Mouse (Mus musculus): ENCODE measurements at regions not wholly inside any gene's neighbourhood (a gene's known extent, or its start where the extent isn't known, plus 50 kb on each side); places are given as distances from the start of the nearest gene placed in this dataset.
"Not testable (repeated sequence)": the region's sequence is repeated elsewhere in the genome, so short reads cannot be mapped to it uniquely, and the experiment has no call there.

DNA sequence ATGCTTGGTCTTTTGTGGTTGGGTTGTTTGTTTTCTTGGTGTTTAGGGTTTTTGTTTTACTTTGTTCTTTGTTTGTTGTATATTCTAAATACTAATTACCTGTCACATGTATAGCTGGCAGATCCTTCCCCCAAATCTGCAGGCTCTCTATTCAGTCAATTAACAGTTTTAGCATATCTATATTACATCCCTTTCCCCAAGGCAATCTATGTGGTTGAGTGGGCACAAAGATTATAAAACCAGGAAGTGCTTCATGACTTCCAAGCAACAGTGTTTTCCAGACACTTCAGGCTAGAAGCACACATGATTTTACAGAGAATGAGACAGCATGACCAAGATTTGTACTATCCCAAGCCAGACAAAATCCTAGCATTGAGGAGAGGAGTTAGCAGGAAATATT is 544.4 kb upstream of the Pou3f4 start:
- ATAC-seq, result no peak
- Histone ChIP-seq H3K4me2 (ENCODE audit: low read length) (no peak overlapping the region), H3K9me3 (replicated peaks; ENCODE audit: control insufficient read depth, low read length, poor library complexity, severe bottlenecking) (no peaks in the 10 kb centered on the region), H3K9ac (ENCODE audit: low read depth, low read length) (no peak overlapping the region), H3K27ac (ENCODE audit: low read length) (no peak overlapping the region), H3K4me3 (ENCODE audit: low read depth, low read length) (no peak overlapping the region), H3K4me1 (ENCODE audit: control insufficient read depth, insufficient read depth, low read length) (no peaks in the 10 kb centered on the region), H3K27me3 (ENCODE audit: control insufficient read depth, insufficient read depth, low read depth, low read length) (no peaks in the 10 kb centered on the region), H3K36me3 (ENCODE audit: control insufficient read depth, insufficient read depth, low read length) (no peaks in the 10 kb centered on the region)

GRCm38 (mm10) chrX:110274277-110274676 is 539.8 kb upstream of the Pou3f4 start:
- H3K36me3 ChIP-seq (ENCODE audit: control insufficient read depth, insufficient read depth, low read length); H3K27ac ChIP-seq (ENCODE audit: low read length); ATAC-seq; H3K9me3 ChIP-seq (replicated peaks; ENCODE audit: control insufficient read depth, low read length, poor library complexity, severe bottlenecking); H3K9ac ChIP-seq (ENCODE audit: low read depth, low read length); H3K27me3 ChIP-seq (ENCODE audit: control insufficient read depth, insufficient read depth, low read depth, low read length); H3K4me1 ChIP-seq (ENCODE audit: control insufficient read depth, insufficient read depth, low read length); H3K4me3 ChIP-seq (ENCODE audit: low read depth, low read length); H3K4me2 ChIP-seq (ENCODE audit: low read length): not testable (repeated sequence)
- WGBS, result 93% methylated on average over 3 of the region's 3 CpGs

DNA sequence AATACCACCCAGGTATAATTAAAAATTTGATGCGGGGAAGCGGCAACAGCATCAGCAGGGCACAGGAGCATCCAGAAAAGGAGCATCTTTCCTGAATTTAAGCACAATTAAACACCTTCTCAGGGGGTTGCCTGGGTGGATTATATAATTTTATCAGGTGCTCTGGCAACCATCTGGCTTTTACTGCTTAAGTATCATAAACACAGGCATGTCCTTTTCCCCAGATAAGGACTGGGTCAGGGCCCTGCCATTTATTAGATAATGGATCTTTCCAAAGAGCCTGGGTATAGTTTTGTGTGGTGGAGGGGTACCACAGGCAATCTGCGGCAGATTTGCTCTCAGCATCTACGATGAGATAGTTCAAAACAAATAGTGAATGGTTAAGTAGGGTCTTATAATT is 538.7 kb upstream of the Pou3f4 start:
- Histone ChIP-seq H3K4me2 (ENCODE audit: low read length) (no peak overlapping the region), H3K9ac (ENCODE audit: low read depth, low read length) (no peak overlapping the region), H3K36me3 (ENCODE audit: control insufficient read depth, insufficient read depth, low read length) (no peaks in the 10 kb centered on the region), H3K4me1 (ENCODE audit: control insufficient read depth, insufficient read depth, low read length) (no peaks in the 10 kb centered on the region), H3K9me3 (replicated peaks; ENCODE audit: control insufficient read depth, low read length, poor library complexity, severe bottlenecking) (no peaks in the 10 kb centered on the region), H3K4me3 (ENCODE audit: low read depth, low read length) (no peak overlapping the region), H3K27ac (ENCODE audit: low read length) (no peak overlapping the region), H3K27me3 (ENCODE audit: control insufficient read depth, insufficient read depth, low read depth, low read length) (no peaks in the 10 kb centered on the region)
- WGBS, result 92% methylated on average over 4 of the region's 4 CpGs
- ATAC-seq, result no peak

DNA sequence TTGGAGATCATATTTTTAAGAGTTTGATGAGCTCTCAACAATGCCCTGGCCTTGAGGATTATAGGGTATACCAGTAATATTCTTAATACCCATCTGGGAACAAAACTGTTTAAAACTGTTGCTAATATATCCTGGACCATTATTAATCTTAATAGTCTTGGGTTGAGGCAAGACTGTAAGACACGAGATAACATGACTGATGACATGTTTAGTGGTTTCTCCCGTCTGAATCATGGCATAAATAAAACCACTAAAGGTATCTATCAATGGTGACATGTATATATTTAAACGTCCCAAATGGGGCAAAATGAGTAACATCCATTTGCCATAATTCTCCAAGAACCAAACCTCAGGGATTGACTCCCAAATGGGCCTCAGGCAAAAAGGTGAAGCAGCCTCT is 538.2 kb upstream of the Pou3f4 start:
- H3K27ac ChIP-seq (ENCODE audit: low read length), result no peak overlapping the region
- no peak overlapping the region for H3K9ac ChIP-seq (ENCODE audit: low read depth, low read length)
- H3K4me2 ChIP-seq (ENCODE audit: low read length), result no peak overlapping the region
- no peak for ATAC-seq
- no peaks in the 10 kb centered on the region for H3K27me3 ChIP-seq (ENCODE audit: control insufficient read depth, insufficient read depth, low read depth, low read length)
- H3K4me3 ChIP-seq (ENCODE audit: low read depth, low read length), result no peak overlapping the region
- WGBS, result 85% methylated on average over 3 of the region's 3 CpGs
- H3K4me1 ChIP-seq (ENCODE audit: control insufficient read depth, insufficient read depth, low read length), result no peaks in the 10 kb centered on the region
- H3K9me3 ChIP-seq (replicated peaks; ENCODE audit: control insufficient read depth, low read length, poor library complexity, severe bottlenecking), result no peaks in the 10 kb centered on the region
- no peaks in the 10 kb centered on the region for H3K36me3 ChIP-seq (ENCODE audit: control insufficient read depth, insufficient read depth, low read length)

DNA sequence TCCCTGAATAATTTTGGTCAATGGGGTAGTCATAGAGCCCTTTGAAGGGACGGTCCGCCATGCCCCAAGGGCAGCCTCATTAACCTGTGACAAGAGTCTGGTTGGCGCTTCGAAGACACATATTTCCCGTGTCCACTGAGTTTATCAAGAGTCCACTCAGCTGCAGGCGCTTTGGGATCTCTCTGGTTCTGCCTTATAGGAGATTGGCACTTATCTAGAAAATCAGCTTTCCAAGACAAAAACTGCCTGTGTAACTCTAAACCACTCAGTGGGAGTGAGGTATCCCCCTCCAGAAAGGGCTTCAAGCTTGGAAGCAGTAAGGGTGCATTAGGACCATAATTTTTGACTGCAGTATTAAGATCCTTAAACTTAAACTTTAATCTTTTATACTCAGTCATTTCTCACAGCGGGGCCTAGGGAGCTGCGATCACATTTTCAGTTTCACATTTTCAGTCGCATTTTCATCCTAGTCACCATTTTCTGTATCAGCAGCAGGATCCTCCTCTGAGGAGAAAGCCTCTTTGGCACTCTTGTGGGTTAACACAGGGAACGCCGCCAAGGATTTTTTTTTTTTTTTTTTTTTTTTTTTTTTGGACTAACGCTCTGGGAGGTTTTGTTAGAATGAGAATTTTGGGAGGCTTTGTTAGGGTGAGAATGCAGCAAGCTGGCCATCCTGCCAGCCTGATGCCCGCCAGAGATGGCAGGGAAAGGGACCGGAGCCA is 534.4 kb upstream of the Pou3f4 start:
- H3K4me1 ChIP-seq (ENCODE audit: control insufficient read depth, insufficient read depth, low read length), result no peaks in the 10 kb centered on the region
- H3K4me3 ChIP-seq (ENCODE audit: low read depth, low read length), result no peak overlapping the region
- H3K4me2 ChIP-seq (ENCODE audit: low read length), result no peak overlapping the region
- no peak for ATAC-seq
- H3K9ac ChIP-seq (ENCODE audit: low read depth, low read length), result no peak overlapping the region
- no peaks in the 10 kb centered on the region for H3K9me3 ChIP-seq (replicated peaks; ENCODE audit: control insufficient read depth, low read length, poor library complexity, severe bottlenecking)
- no peak overlapping the region for H3K27ac ChIP-seq (ENCODE audit: low read length)
- H3K36me3 ChIP-seq (ENCODE audit: control insufficient read depth, insufficient read depth, low read length), result no peaks in the 10 kb centered on the region
- WGBS, result 91% methylated on average over 14 of the region's 14 CpGs
- H3K27me3 ChIP-seq (ENCODE audit: control insufficient read depth, insufficient read depth, low read depth, low read length), result no peaks in the 10 kb centered on the region

GRCm38 (mm10) chrX:110281389-110281872 is 532.6 kb upstream of the Pou3f4 start:
- H3K27me3 ChIP-seq (ENCODE audit: control insufficient read depth, insufficient read depth, low read depth, low read length); H3K4me3 ChIP-seq (ENCODE audit: low read depth, low read length); H3K4me1 ChIP-seq (ENCODE audit: control insufficient read depth, insufficient read depth, low read length); ATAC-seq; H3K4me2 ChIP-seq (ENCODE audit: low read length); H3K36me3 ChIP-seq (ENCODE audit: control insufficient read depth, insufficient read depth, low read length); H3K27ac ChIP-seq (ENCODE audit: low read length); H3K9ac ChIP-seq (ENCODE audit: low read depth, low read length); H3K9me3 ChIP-seq (replicated peaks; ENCODE audit: control insufficient read depth, low read length, poor library complexity, severe bottlenecking): not testable (repeated sequence)
- 91% methylated on average over 13 of the region's 13 CpGs for WGBS

GRCm38 (mm10) chrX:110281929-110282328 is 532.2 kb upstream of the Pou3f4 start:
- 67% methylated on average over 1 of the region's 1 CpGs for WGBS

DNA sequence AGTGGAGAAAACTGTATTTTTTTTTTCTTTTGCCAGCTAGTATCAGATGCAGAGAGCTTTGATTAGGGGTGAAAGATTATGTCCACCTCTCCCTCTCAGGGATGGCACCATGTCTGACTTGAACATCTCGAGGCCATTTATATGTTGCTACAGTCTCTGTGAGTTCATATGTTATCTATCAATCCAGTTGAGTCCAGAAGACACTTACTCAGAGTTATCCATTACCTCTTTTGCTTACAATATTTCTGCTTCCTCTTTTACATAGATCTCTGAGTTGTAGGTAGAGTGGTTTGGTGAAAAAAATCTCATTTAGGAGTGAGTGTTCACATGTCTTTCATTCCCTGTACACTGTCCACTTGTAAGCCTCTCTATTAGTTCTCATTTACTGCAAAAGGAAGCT is 524.7 kb upstream of the Pou3f4 start:
- Histone ChIP-seq H3K4me2 (ENCODE audit: low read length) (no peak overlapping the region), H3K9me3 (replicated peaks; ENCODE audit: control insufficient read depth, low read length, poor library complexity, severe bottlenecking) (no peaks in the 10 kb centered on the region)
- WGBS, result 65% methylated on average over 1 of the region's 1 CpGs

More at GRCm38 (mm10) chrX:110281929-110282328, 532.2 kb upstream of the Pou3f4 start:
- no peak overlapping the region for H3K4me2 ChIP-seq (ENCODE audit: low read length)
- H3K27ac ChIP-seq (ENCODE audit: low read length), result no peak overlapping the region
- H3K9me3 ChIP-seq (replicated peaks; ENCODE audit: control insufficient read depth, low read length, poor library complexity, severe bottlenecking), result no peaks in the 10 kb centered on the region
- H3K36me3 ChIP-seq (ENCODE audit: control insufficient read depth, insufficient read depth, low read length), result no peaks in the 10 kb centered on the region
- no peak overlapping the region for H3K9ac ChIP-seq (ENCODE audit: low read depth, low read length)
- H3K4me1 ChIP-seq (ENCODE audit: control insufficient read depth, insufficient read depth, low read length), result no peaks in the 10 kb centered on the region
- no peak overlapping the region for H3K4me3 ChIP-seq (ENCODE audit: low read depth, low read length)
- H3K27me3 ChIP-seq (ENCODE audit: control insufficient read depth, insufficient read depth, low read depth, low read length), result no peaks in the 10 kb centered on the region
- no peak for ATAC-seq

GRCm38 (mm10) chrX:110307645-110308044 is 506.4 kb upstream of the Pou3f4 start:
- no peak overlapping the region for H3K27ac ChIP-seq (ENCODE audit: low read length)
- H3K4me1 ChIP-seq (ENCODE audit: control insufficient read depth, insufficient read depth, low read length), result no peaks in the 10 kb centered on the region
- 0 out of 2 replicates have a peak, but pooled peaks have one; percentile 39 for ATAC-seq
- H3K4me2 ChIP-seq (ENCODE audit: low read length), result no peak overlapping the region
- no peak overlapping the region for H3K4me3 ChIP-seq (ENCODE audit: low read depth, low read length)
- no peaks in the 10 kb centered on the region for H3K27me3 ChIP-seq (ENCODE audit: control insufficient read depth, insufficient read depth, low read depth, low read length)
- H3K9ac ChIP-seq (ENCODE audit: low read depth, low read length), result no peak overlapping the region
- H3K36me3 ChIP-seq (ENCODE audit: control insufficient read depth, insufficient read depth, low read length), result no peaks in the 10 kb centered on the region
- WGBS, result 25% methylated on average over 2 of the region's 2 CpGs
- H3K9me3 ChIP-seq (replicated peaks; ENCODE audit: control insufficient read depth, low read length, poor library complexity, severe bottlenecking), result no peaks in the 10 kb centered on the region

More for the DNA sequence above, 524.7 kb upstream of the Pou3f4 start:
- Histone ChIP-seq H3K27me3 (ENCODE audit: control insufficient read depth, insufficient read depth, low read depth, low read length) (no peaks in the 10 kb centered on the region), H3K4me3 (ENCODE audit: low read depth, low read length) (no peak overlapping the region), H3K9ac (ENCODE audit: low read depth, low read length) (no peak overlapping the region), H3K4me1 (ENCODE audit: control insufficient read depth, insufficient read depth, low read length) (no peaks in the 10 kb centered on the region), H3K27ac (ENCODE audit: low read length) (no peak overlapping the region), H3K36me3 (ENCODE audit: control insufficient read depth, insufficient read depth, low read length) (no peaks in the 10 kb centered on the region)
- ATAC-seq, result no peak
